Mouse (Mus musculus) heart, embryonic 14.5 days (tissue): ENCODE measurements at regions not wholly inside any gene's neighbourhood (a gene's known extent, or its start where the extent isn't known, plus 50 kb on each side); places are given as distances from the start of the nearest gene placed in this dataset.

Experiments
- ATAC-seq: fragments of 200-750 bp; cut with Nextera tagmentation; 2 replicates; pipeline ENCODE4 v1.8.0; 2017; ENCODE audit warnings: low read depth, moderate TSS enrichment; ENCODE audit not compliant: insufficient number of reproducible peaks, insufficient read depth, low FRiP score
- H3K27ac ChIP-seq, 2 experiments: fragments of 200-500 bp in 1 of 2; fragments of 300-500 bp in 1 of 2; sonication (generic) in 1 of 2; replicated peaks in 1 of 2; 2 replicates each; pipeline ENCODE4 v1.5.1; 2012 to 2014; ENCODE audit warnings: low read depth in 2 of 2, low read length in 2 of 2, control low read depth in 1 of 2, mild to moderate bottlenecking in 1 of 2, mixed read lengths in 1 of 2; ENCODE audit not compliant: control insufficient read depth in 1 of 2, insufficient read depth in 1 of 2
- H3K27me3 ChIP-seq: fragments of 300-500 bp; sonication (generic); 2 replicates; pipeline ENCODE4 v1.6.1; 2014; ENCODE audit warnings: mild to moderate bottlenecking, low read length, control low read depth; ENCODE audit not compliant: control insufficient read depth, insufficient read depth
- H3K36me3 ChIP-seq: fragments of 300-500 bp; sonication (generic); 2 replicates; pipeline ENCODE4 v1.6.1; 2014; ENCODE audit warnings: mild to moderate bottlenecking, control low read depth, low read length, mixed read lengths; ENCODE audit not compliant: control insufficient read depth, insufficient read depth
- H3K4me1 ChIP-seq, 2 experiments: fragments of 200-500 bp in 1 of 2; fragments of 300-500 bp in 1 of 2; sonication (generic) in 1 of 2; 2 replicates each; pipeline ENCODE4 v1.6.1; 2012 to 2014; ENCODE audit warnings: low read length in 2 of 2, control low read depth in 1 of 2, mixed read lengths in 1 of 2; ENCODE audit not compliant: control insufficient read depth in 2 of 2, insufficient read depth in 2 of 2
- H3K4me2 ChIP-seq: fragments of 300-500 bp; sonication (generic); 2 replicates; pipeline ENCODE4 v1.6.1; 2014; ENCODE audit warnings: mild to moderate bottlenecking, low read length
- H3K4me3 ChIP-seq, 2 experiments: fragments of 200-500 bp in 1 of 2; fragments of 300-500 bp in 1 of 2; sonication (generic) in 1 of 2; 2 replicates each; pipeline ENCODE4 v1.5.1; 2012 to 2014; ENCODE audit warnings: low read length in 2 of 2, mild to moderate bottlenecking in 2 of 2, control low read depth in 1 of 2, low read depth in 1 of 2, moderate library complexity in 1 of 2; ENCODE audit not compliant: control insufficient read depth in 1 of 2, insufficient read depth in 1 of 2
- H3K9ac ChIP-seq: fragments of 300-500 bp; sonication (generic); 2 replicates; pipeline ENCODE4 v1.6.1; 2014; ENCODE audit warnings: mild to moderate bottlenecking, low read length
- H3K9me3 ChIP-seq: fragments of 300-500 bp; sonication (generic); 2 replicates; pipeline ENCODE4 v1.6.1; 2016; ENCODE audit warnings: low read length, control low read depth; ENCODE audit not compliant: control insufficient read depth
- WGBS: fragments of 180-500 bp; shearing (Covaris S2); extraction: QIAGEN DNeasy Blood & Tissue Kit; methylation state at CpG from one replicate; pipeline ENCODE4 v1.1.7; 2014; 5-methylcytosine and 5-hydroxymethylcytosine counted together

GRCm38 (mm10) chr14:118422351-118423001, 155.7 kb downstream of the Gm9376 start:
- H3K36me3 ChIP-seq = no peaks in the 10 kb centered on the region
- peak overlapping the region; percentile 61 for H3K4me2 ChIP-seq
- H3K9me3 ChIP-seq = peaks cover 10% of the 10 kb centered on the region
- peak overlapping the region; percentile 18 to 21 for H3K4me3 ChIP-seq
- ATAC-seq = no peak
- H3K27ac ChIP-seq = no peak overlapping the region
- 0 out of 2 replicates have a peak overlapping the region, but pooled peaks have one; percentile 43 for H3K9ac ChIP-seq
- H3K4me1 ChIP-seq = peaks cover 3% of the 10 kb centered on the region in 2 experiments; a peak in 1 of 4 replicates
- H3K27me3 ChIP-seq = no peaks in the 10 kb centered on the region
- WGBS = 8% methylated on average over 17 of the region's 17 CpGs

- ATAC-seq = no peak
- Histone ChIP-seq H3K4me3 (no peak overlapping the region), H3K36me3 (no peaks in the 10 kb centered on the region), H3K9ac (no peak overlapping the region), H3K27ac (no peak overlapping the region), H3K9me3 (peaks cover 10% of the 10 kb centered on the region; the same call in 1 of the 2 replicates), H3K4me2 (no peak overlapping the region), H3K27me3 (no peaks in the 10 kb centered on the region), H3K4me1 (peaks cover 3% of the 10 kb centered on the region in 2 experiments; a peak in 1 of 4 replicates)
- 4% methylated on average over 9 of the region's 9 CpGs for WGBS
Measured at GRCm38 (mm10) chr14:118423269-118423668, 156.5 kb downstream of the Gm9376 start.

- no peak overlapping the region for H3K4me2 ChIP-seq
- WGBS = 71% methylated on average over 3 of the region's 3 CpGs
- no peak overlapping the region for H3K4me3 ChIP-seq
- H3K27me3 ChIP-seq = no peaks in the 10 kb centered on the region
- peaks cover 3% of the 10 kb centered on the region in 2 experiments; a peak in 1 of 4 replicates for H3K4me1 ChIP-seq
- no peak overlapping the region for H3K27ac ChIP-seq
- no peak for ATAC-seq
- no peaks in the 10 kb centered on the region for H3K9me3 ChIP-seq
- no peaks in the 10 kb centered on the region for H3K36me3 ChIP-seq
- H3K9ac ChIP-seq = no peak overlapping the region
Measured at GRCm38 (mm10) chr14:118426562-118426961, 159.8 kb downstream of the Gm9376 start.

- 88% methylated on average over 4 of the region's 4 CpGs for WGBS
- no peak for ATAC-seq
- no peaks in the 10 kb centered on the region for H3K36me3 ChIP-seq
Measured at GRCm38 (mm10) chr14:118430286-118430685, 163.5 kb downstream of the Gm9376 start.

GRCm38 (mm10) chr14:118430740-118431139, 164.0 kb downstream of the Gm9376 start:
- Histone ChIP-seq H3K27me3 (peaks cover 20% of the 10 kb centered on the region), H3K9me3 (no peaks in the 10 kb centered on the region), H3K36me3 (no peaks in the 10 kb centered on the region), H3K4me2 (no peak overlapping the region), H3K9ac (no peak overlapping the region), H3K4me3 (no peak overlapping the region), H3K27ac (no peak overlapping the region), H3K4me1 (no peaks in the 10 kb centered on the region)
- ATAC-seq = no peak
- WGBS = 67% methylated on average over 1 of the region's 1 CpGs

More at GRCm38 (mm10) chr14:118430286-118430685, 163.5 kb downstream of the Gm9376 start:
- H3K27me3 ChIP-seq = peaks cover 15% of the 10 kb centered on the region
- no peak overlapping the region for H3K27ac ChIP-seq
- H3K9ac ChIP-seq = no peak overlapping the region
- no peaks in the 10 kb centered on the region for H3K9me3 ChIP-seq
- no peaks in the 10 kb centered on the region for H3K4me1 ChIP-seq
- H3K4me2 ChIP-seq = no peak overlapping the region
- no peak overlapping the region for H3K4me3 ChIP-seq

- H3K4me2 ChIP-seq = no peak overlapping the region
- no peak overlapping the region for H3K9ac ChIP-seq
- H3K27me3 ChIP-seq = peaks cover 24% of the 10 kb centered on the region
- H3K27ac ChIP-seq = no peak overlapping the region
- no peak overlapping the region for H3K4me3 ChIP-seq
- H3K4me1 ChIP-seq = no peaks in the 10 kb centered on the region
- H3K9me3 ChIP-seq = no peaks in the 10 kb centered on the region
- no peaks in the 10 kb centered on the region for H3K36me3 ChIP-seq
- no peak for ATAC-seq
- 75% methylated on average over 6 of the region's 6 CpGs for WGBS
Measured at GRCm38 (mm10) chr14:118431241-118431882, 164.6 kb downstream of the Gm9376 start.
